Mouse (Mus musculus) 416B (cell line): ENCODE measurements at regions not wholly inside any gene's neighbourhood (a gene's known extent, or its start where the extent isn't known, plus 50 kb on each side); places are given as distances from the start of the nearest gene placed in this dataset.

Experiments used
- DNase-seq: peaks from one replicate; pipeline ENCODE4 v3.0.0; 2011; ENCODE audit warnings: low read depth

DNA sequence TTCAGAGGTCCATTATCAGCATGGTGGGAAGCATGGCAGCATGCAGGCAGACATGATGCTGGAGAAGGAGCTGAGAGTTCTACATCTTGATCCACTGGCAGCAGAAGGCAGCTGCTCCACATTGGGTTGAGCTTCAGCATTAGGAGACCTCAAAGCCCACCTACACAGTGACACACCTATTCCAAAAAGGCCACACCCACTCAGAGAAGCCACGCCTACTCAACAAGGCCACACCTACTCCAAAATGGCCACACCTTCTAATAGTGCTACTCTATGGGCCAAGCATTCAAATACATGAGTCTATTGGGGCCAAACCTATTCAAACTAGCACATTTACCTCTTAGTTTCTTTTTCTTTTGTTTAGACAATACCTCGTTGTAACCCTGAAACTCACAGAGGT lies 50.4 kb upstream of the Sox13 start:
- DNase-seq, result no peak
